Mouse (Mus musculus) cortical plate, adult 2 months (tissue): ENCODE measurements around the gene Il22.

ENCODE experiments used
- CTCF ChIP-seq: fragments of 200-500 bp; IDR thresholded peaks from 2 replicates; pipeline ENCODE4 v1.5.1; 2011; ENCODE audit warnings: mild to moderate bottlenecking, control low read depth, low read length; ENCODE audit not compliant: insufficient read depth; ENCODE audit errors: extremely low read depth
- POLR2A ChIP-seq: fragments of 200-500 bp; IDR thresholded peaks from 2 replicates; pipeline ENCODE4 v1.6.1; 2011; ENCODE audit warnings: mild to moderate bottlenecking, low read length, control low read depth; ENCODE audit not compliant: insufficient read depth; ENCODE audit errors: extremely low read depth

- TF ChIP-seq CTCF (no peak), POLR2A (no peak)
Observed at GRCm38 (mm10) chr10:118172416-118172815, 32.3 kb upstream of the Il22 start.
